Mouse (Mus musculus): Measurements from ENCODE around the gene Dcakd.

Dcakd gene

DNA sequence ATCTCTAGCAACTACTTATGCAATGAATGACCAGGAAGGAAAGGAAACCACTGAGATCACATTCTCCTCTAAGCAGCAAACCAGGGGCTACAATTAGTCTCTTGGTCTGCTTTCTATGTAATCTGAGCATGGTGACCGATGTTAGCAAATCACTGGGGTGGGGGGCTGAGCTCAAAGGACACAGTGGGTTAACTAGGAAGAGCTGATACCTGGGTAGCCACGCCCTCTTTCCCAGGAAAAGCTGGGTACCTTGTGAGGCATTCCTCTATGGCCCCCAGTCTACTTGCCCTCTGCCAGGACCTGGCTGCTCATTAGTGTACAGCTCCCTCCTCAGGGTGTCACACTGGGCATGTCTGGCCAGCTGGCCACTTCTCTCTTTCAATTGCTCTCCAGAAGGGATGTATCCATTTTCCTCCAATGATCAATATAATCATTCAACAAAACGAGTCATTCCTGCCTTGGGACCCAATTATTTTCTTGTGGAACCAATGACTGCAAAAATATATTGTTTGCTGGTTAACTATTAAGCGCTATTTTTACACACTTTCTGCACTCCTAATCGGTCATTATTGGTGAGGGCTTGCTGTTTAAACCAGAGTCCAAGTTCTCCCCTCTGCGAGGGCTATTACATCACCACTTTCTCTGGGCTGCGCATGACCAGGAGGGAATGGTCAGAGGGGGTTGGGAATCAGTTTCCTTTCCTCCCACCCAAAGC, 21.7 kb downstream of the Dcakd start:
- DNase-seq (ENCODE audit: low spot score in 2 of 2): no peak

DNA sequence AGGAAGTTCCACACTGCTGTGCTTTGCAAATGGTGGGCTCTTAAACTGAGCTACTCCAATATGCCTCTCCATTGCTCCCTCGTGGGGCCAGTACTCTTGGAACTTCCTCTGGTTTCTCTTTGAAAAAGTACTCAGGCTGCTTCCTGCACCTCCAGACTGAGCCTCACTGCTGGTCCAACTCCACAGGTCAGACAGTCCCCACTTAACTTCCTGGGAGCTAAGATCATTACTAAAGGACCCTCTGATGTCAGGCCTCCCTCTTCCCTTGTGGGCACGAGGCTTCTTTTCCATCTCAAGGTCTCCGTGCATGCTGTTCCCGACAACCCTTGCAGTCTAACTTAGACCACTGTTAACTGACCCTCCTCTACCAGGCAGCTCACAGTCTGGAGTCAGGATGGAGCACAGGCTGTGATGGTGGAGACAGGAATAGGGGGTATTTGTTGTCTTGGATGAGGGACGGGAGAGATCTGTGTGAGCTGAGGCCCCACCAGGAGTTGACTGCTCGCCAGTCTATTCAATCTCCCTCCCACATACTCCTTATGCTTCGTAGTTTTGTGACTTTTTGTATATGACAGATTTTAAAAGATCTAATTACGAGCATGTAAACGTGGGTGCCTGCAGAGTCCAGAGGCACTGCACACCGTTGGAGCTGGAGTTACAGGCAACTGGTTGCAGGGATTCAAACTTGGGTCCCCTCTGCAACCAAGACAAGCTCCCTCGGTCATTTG, 22.7 kb downstream of the Dcakd start:
- DNase-seq (ENCODE audit: low spot score in 2 of 2): no peak

DNA sequence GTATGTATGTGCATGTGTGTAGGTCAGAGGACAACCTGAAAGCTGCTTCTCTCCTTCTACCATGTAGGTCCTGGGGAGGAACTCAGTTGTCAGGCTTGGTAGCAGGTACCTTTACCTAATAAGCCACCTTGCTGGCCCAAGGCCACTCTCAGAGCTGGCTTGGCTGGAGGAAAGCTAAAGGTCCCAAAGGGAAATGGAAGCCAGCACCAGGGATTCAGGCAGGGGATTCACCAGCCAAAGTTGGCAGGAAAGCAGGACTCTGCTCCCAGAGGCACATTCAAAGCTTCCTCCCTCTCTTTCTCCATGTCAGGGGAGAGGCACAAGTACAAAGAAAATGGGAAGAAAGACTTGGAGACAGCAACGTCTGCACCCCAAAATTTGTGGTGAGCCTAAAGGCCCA, 23.3 kb downstream of the Dcakd start:
- no peak for DNase-seq (ENCODE audit: low spot score in 2 of 2)

DNA sequence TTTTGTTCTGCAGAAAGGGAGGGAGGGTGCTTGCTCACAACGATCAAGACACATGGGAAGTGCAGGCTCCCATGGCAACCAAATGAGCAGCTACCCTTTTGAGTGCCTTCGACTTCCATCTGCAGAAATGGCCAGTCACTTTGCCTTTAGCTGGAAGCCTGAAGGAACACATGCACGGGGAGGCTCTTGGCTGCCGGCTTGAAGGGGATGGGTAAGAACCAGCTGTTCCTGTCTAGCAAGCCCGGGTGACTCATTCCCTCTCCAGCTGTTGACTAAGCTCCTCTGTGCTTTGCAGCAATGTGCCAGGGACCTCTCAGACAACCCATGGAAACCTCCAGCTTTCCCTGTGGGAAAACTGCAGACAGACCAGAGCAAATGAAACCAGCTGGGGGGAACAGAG, 24.9 kb downstream of the Dcakd start:
- DNase-seq (ENCODE audit: low spot score in 2 of 2): peak; percentile 90

GRCm38 (mm10) chr11:103001063-103001462, 27.1 kb downstream of the Dcakd start:
- no peak for DNase-seq (ENCODE audit: low spot score in 2 of 2)

DNA sequence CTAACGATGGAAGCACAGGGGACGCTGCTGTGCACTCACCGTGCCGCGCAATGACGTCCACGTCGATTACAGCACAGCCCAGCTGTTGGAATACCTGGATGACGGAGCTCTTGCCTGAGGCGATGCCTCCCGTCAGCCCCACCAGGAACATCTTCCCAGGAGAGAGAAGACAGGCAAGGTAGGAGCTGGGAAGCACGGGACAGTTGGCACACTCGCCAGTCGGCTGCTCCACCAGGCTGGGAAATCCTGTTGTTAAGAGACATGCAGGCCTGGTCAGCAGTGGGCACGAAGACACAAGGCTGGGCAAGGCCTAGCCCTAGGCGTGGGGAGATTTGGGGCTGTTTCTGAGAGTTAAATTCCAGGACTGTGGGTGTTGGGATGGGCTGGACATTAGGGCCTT, 28.0 kb downstream of the Dcakd start:
- DNase-seq (ENCODE audit: low spot score in 2 of 2): no peak

GRCm38 (mm10) chr11:102999317-102999970, 28.7 kb downstream of the Dcakd start:
- no peak for DNase-seq (ENCODE audit: low spot score in 2 of 2)

- peak; percentile 47 to 50 for DNase-seq (ENCODE audit: low spot score in 2 of 2)
Measured at GRCm38 (mm10) chr11:102998577-102999316, 29.4 kb downstream of the Dcakd start.

DNA sequence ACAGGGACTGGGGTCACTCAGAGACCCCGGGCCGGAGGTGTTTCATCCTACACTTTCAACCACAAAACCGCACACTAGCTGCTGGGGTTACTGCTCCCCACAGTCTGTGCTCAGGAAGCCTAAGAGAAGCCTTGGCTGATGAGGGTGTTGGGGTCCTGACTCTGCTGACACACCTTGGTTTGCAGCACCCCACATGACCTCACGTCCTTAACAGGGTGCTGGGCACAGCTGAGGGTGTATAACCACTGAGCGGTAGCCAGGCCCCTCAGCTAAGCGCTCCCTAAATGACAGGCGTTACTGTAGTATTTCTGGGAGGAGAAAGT, 29.9 kb downstream of the Dcakd start:
- DNase-seq (ENCODE audit: low spot score in 2 of 2): no peak

DNA sequence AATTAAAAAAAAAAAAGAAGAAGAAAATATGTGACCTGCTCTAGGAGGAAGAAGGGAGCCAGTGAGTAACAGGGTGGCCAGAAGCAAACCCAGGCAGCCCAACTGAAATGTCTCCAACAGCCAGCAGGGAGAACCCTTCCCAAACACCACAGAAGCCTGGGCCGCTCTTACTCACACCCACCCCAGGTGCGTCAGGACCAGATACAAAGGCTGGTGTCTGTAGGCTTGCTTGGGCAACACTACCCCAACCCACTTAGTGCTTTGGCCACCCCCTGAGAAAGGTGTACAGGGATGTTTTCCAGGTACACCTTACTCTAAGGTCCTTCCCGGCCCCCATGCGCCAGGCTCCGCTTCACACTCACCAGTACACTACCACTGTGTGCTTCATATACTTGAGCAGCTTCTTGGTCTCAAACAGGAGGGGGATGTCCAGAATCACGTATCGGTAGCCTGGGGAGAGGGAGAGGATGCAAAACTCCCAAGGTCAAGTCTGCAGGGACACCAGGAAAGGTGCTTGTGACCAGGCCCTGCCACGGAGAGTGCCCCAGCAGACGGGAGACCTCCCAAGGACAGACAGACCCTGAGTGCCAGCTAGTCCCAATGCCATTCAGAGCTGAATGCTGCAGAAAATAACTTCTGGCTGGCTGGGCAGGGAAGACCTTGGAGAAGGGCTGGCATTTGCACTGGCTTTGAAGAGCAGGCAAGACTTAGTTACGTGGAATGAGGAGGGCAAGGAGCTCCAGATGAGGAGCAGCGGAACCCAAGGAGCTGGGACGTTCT, 31.0 kb downstream of the Dcakd start:
- DNase-seq (ENCODE audit: low spot score in 2 of 2): peak; percentile 37 to 48

DNA sequence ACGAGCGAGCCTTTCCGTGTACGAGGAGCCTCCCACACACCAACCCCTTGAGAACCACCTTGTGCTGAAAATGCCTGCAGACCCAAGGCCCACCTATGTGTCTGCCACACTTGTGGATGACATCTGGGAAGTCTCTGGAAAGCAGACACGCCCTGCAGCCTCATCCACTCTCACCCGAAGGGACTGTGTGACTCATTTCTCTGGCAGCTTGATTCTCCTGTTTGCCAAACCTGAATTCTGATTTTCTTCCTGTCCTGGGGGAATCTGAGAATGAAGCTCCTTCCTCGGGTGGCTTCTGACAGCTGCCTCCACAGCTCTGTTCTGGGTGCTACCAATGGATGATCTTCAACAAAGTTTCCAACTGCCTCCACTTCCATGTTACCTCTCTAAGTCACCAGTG, 31.7 kb downstream of the Dcakd start:
- DNase-seq (ENCODE audit: low spot score in 2 of 2): peak; percentile 49 to 63

GRCm38 (mm10) chr11:102994952-102995351, 33.2 kb downstream of the Dcakd start:
- DNase-seq (ENCODE audit: low spot score in 2 of 2): no peak

GRCm38 (mm10) chr11:102993420-102994029, 34.6 kb downstream of the Dcakd start:
- DNase-seq (ENCODE audit: low spot score in 2 of 2): no peak

- DNase-seq (ENCODE audit: low spot score in 2 of 2): peak in 1 of 2 experiments; percentile 51
Measured at GRCm38 (mm10) chr11:102992940-102993339, 35.2 kb downstream of the Dcakd start.

DNA sequence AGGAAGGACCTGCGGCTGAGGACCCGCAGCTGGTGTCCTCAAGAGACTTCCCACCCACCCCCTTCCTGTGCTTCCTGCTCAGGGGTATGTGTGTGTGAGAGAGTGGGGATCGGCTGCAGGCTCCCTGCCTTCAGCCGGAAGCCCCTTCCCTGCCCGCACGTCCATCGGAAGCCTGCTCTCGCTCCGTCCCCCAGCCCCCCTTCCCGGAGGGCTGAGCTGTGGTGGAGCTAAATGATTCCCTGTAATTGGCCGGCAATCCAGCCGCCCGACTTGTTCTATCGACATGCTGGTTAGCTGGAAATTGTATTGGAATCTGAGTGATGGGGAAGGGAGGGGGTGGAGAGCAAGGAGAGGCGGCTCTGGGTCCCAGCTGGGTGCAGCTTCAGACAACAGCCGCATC, 36.5 kb downstream of the Dcakd start:
- no peak for DNase-seq (ENCODE audit: low spot score in 2 of 2)

GRCm38 (mm10) chr11:102990152-102990663, 37.9 kb downstream of the Dcakd start:
- DNase-seq (ENCODE audit: low spot score in 2 of 2): no peak

DNA sequence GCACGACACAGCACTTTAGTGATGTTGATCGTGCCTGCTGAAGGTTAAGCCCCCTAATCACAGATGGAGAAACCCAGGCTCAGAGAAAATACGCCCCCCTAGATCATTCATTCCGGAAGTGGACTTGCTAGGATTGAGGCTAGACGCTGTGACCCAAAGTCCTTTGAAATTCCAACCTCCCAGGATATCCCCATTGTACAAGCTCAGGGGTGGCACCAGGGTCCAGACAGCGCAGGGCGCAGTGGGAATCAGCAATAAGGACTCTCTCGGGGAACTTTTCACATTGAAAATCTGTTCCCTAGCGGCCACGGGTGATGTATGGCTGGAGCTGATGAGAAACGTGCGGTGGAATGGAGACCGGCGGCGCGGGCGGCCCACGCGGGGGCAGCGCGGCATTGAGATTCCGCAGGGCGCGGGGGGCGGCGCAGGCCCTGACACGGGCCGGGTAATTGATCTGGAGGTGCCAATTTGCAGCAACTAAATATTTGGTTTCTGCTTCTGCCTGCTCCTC, 38.4 kb downstream of the Dcakd start:
- no peak for DNase-seq (ENCODE audit: low spot score in 2 of 2)

- no peak for DNase-seq (ENCODE audit: low spot score in 2 of 2)
Measured at GRCm38 (mm10) chr11:102985160-102985559, 43.0 kb downstream of the Dcakd start.

GRCm38 (mm10) chr11:102984615-102985014, 43.5 kb downstream of the Dcakd start:
- DNase-seq (ENCODE audit: low spot score in 2 of 2): no peak

- no peak for DNase-seq (ENCODE audit: low spot score in 2 of 2)
Measured at GRCm38 (mm10) chr11:102984086-102984485, 44.0 kb downstream of the Dcakd start.
